Mouse (Mus musculus) brain, embryonic 18.5 days (tissue): Measurements from ENCODE around the gene Lingo3.
"Not testable (repeated sequence)": the region's sequence is repeated elsewhere in the genome, so short reads cannot be mapped to it uniquely, and the experiment has no call there.

Source experiments
- DNase-seq: peaks from one replicate; pipeline ENCODE4 v3.0.0-alpha.2; 2012; ENCODE audit warnings: low read depth, low spot score

Lingo3 gene

GRCm38 (mm10) chr10:80821991-80822390 is 21.8 kb downstream of the Lingo3 start:
- DNase-seq = no peak

- no peak for DNase-seq
Measured at GRCm38 (mm10) chr10:80819406-80819805, 24.4 kb downstream of the Lingo3 start.

- no peak for DNase-seq
Measured at GRCm38 (mm10) chr10:80818599-80819281, 25.1 kb downstream of the Lingo3 start.

GRCm38 (mm10) chr10:80817955-80818354 is 25.9 kb downstream of the Lingo3 start:
- not testable (repeated sequence) for DNase-seq

GRCm38 (mm10) chr10:80817164-80817563 is 26.7 kb downstream of the Lingo3 start:
- DNase-seq = no peak

- DNase-seq = not testable (repeated sequence)
Measured at GRCm38 (mm10) chr10:80816303-80816702, 27.5 kb downstream of the Lingo3 start.

GRCm38 (mm10) chr10:80814800-80815199 is 29.0 kb downstream of the Lingo3 start:
- DNase-seq = no peak

- no peak for DNase-seq
Measured at GRCm38 (mm10) chr10:80813366-80813765, 30.5 kb downstream of the Lingo3 start, which contains the start of gene Jsrp1. Gene Jsrp1, minus strand, starts transcription at chr10:80813498.

- DNase-seq = no peak
Measured at GRCm38 (mm10) chr10:80812391-80813041, 31.3 kb downstream of the Lingo3 start.

GRCm38 (mm10) chr10:80810084-80810483 is 33.8 kb downstream of the Lingo3 start:
- DNase-seq = no peak

GRCm38 (mm10) chr10:80808985-80809632 is 34.7 kb downstream of the Lingo3 start:
- no peak for DNase-seq

- DNase-seq = no peak
Measured at GRCm38 (mm10) chr10:80808099-80808984, 35.5 kb downstream of the Lingo3 start.

GRCm38 (mm10) chr10:80807057-80807627 is 36.7 kb downstream of the Lingo3 start:
- peak; percentile 51 for DNase-seq

- no peak for DNase-seq
Measured at GRCm38 (mm10) chr10:80806341-80807056, 37.3 kb downstream of the Lingo3 start.

- DNase-seq = no peak
Measured at GRCm38 (mm10) chr10:80805925-80806324, 37.9 kb downstream of the Lingo3 start.

GRCm38 (mm10) chr10:80805322-80805721 is 38.5 kb downstream of the Lingo3 start:
- DNase-seq = no peak

- DNase-seq = no peak
Measured at GRCm38 (mm10) chr10:80804916-80805315, 38.9 kb downstream of the Lingo3 start, which contains the start of gene Amh. Gene Amh, plus strand, starts transcription at chr10:80805243.

GRCm38 (mm10) chr10:80804340-80804739 is 39.5 kb downstream of the Lingo3 start:
- no peak for DNase-seq

- DNase-seq = no peak
Measured at GRCm38 (mm10) chr10:80802996-80803395, 40.8 kb downstream of the Lingo3 start.

- no peak for DNase-seq
Measured at GRCm38 (mm10) chr10:80802204-80802912, 41.5 kb downstream of the Lingo3 start.
